10 mouse cellular contexts compared by ENCODE assay signal in the genomic region with DNA sequence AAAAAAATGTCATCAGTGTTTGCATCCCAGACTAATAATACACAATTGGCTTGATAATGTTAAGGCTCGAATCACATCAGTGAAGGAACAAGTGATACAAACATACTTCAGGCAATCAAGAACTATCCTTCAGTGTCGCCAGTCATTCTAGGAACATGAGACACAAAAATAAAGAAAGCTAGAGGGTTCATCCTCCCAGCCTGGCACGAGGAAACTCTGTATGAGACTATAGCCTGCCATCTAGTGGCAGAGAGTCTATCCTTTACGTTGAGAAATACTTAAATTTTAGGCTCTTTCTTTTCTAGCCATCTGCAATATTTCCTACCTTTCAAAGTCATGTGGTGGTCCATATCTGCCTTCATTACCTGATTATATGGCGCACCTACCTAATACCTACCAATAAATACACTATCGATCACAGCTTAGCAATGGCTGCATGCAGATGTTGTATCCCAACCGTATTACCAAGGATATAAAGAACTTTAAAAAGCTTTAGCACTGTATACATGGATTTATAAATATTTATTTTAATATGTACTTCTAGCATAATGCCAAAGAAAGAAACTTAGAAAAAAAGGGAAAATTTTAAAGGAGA.
DNase-seq lines count a peak whose midpoint lies in the region; ATAC-seq and TF ChIP-seq lines count a peak whose summit lies in the region.
"Had no signal": no experiment of that assay in that cellular context is flagged by ENCODE, and none has a peak within 500 bp of the region (broad histone marks: within the 10 kb centered on the region; RNA-seq: fewer than 3 reads in every experiment).

No protein-coding gene starts in this region.

- H3K9me3 ChIP-seq in heart, embryonic 12.5 days (replicated peaks) = no peaks in the 10 kb centered on the region
- H3K9me3 ChIP-seq in forebrain, embryonic 13.5 days (replicated peaks) = no peaks in the 10 kb centered on the region
- no peaks in the 10 kb centered on the region for H3K9me3 ChIP-seq in heart, embryonic 11.5 days (replicated peaks; ENCODE audit: control insufficient read depth, low read length)

- DNase-seq in heart, adult 2 months = no peak
- peak; percentile 8 for DNase-seq in lung, postnatal 36 days
- DNase-seq in lung, adult 18-20 months = no peak
- peak; percentile 0 for DNase-seq in retina, postnatal 7 days (ENCODE audit: low read depth, low spot score)
- no peak for DNase-seq in left cerebral cortex, postnatal 36 days (ENCODE audit: low spot score in 2 of 2)
- DNase-seq: cerebellum, adult 11 months had no signal

- H3K27me3 ChIP-seq in heart, adult 2 months (ENCODE audit: control insufficient read depth, insufficient read depth, low read length) = no peaks in the 10 kb centered on the region
- no peaks in the 10 kb centered on the region for H3K27me3 ChIP-seq in heart, embryonic 12.5 days (replicated peaks)
- H3K27me3 ChIP-seq in forebrain, embryonic 13.5 days = no peaks in the 10 kb centered on the region
- no peaks in the 10 kb centered on the region for H3K27me3 ChIP-seq in heart, embryonic 11.5 days (ENCODE audit: control insufficient read depth, insufficient read depth, low read length)
- H3K27me3 ChIP-seq: megakaryocyte, embryonic 14.5 days had no signal

- TF ChIP-seq EP300 in heart, adult 2 months (IDR thresholded peaks at IDR 0.05; ENCODE audit: insufficient read depth, low read depth, low read length) = no peak

- intact Hi-C loops in heart, adult 2 months (cut with DNase I) = no loop called here
- intact Hi-C loops in left cerebral cortex, postnatal 36 days (cut with DNase I) = no loop called here

- TF ChIP-seq CTCF in heart, adult 2 months (IDR thresholded peaks at IDR 0.05) = peak; percentile 67

- no peaks in the 10 kb centered on the region for H3K4me1 ChIP-seq in heart, adult 2 months (ENCODE audit: control insufficient read depth, insufficient read depth, low read length)
- no peaks in the 10 kb centered on the region for H3K4me1 ChIP-seq in heart, embryonic 12.5 days (replicated peaks)
- H3K4me1 ChIP-seq in forebrain, embryonic 13.5 days = no peaks in the 10 kb centered on the region
- H3K4me1 ChIP-seq in heart, embryonic 11.5 days (ENCODE audit: control insufficient read depth, insufficient read depth, low read length) = no peaks in the 10 kb centered on the region
- H3K4me1 ChIP-seq: megakaryocyte, embryonic 14.5 days had no signal

- no peaks in the 10 kb centered on the region for H3K36me3 ChIP-seq in heart, adult 2 months (ENCODE audit: control insufficient read depth, insufficient read depth, low read length)
- no peaks in the 10 kb centered on the region for H3K36me3 ChIP-seq in heart, embryonic 12.5 days
- no peaks in the 10 kb centered on the region for H3K36me3 ChIP-seq in forebrain, embryonic 13.5 days (ENCODE audit: poor library complexity, severe bottlenecking)
- H3K36me3 ChIP-seq in heart, embryonic 11.5 days (ENCODE audit: control insufficient read depth, insufficient read depth, low read length) = no peaks in the 10 kb centered on the region

- 43% methylated on average over 7 of the region's 7 CpGs for WGBS in heart, adult 2 months
- 42% methylated on average over 7 of the region's 7 CpGs for WGBS in heart, embryonic 12.5 days
- 52% methylated on average over 7 of the region's 7 CpGs for WGBS in forebrain, embryonic 13.5 days
- WGBS in heart, embryonic 11.5 days (ENCODE audit: insufficient replicate concordance) = 42% methylated on average over 7 of the region's 7 CpGs

- no peak overlapping the region for H3K4me3 ChIP-seq in heart, adult 2 months
- H3K4me3 ChIP-seq in heart, embryonic 12.5 days = no peak overlapping the region
- H3K4me3 ChIP-seq in forebrain, embryonic 13.5 days = no peak overlapping the region
- H3K4me3 ChIP-seq in heart, embryonic 11.5 days (ENCODE audit: low read depth, low read length) = no peak overlapping the region
- H3K4me3 ChIP-seq: megakaryocyte, embryonic 14.5 days had no signal

- H3K4me2 ChIP-seq in heart, embryonic 12.5 days = no peak overlapping the region
- H3K4me2 ChIP-seq in forebrain, embryonic 13.5 days = no peak overlapping the region
- no peak overlapping the region for H3K4me2 ChIP-seq in heart, embryonic 11.5 days

- no peak for ATAC-seq in heart, embryonic 12.5 days (ENCODE audit: insufficient number of reproducible peaks, low FRiP score)
- peak; percentile 75 for ATAC-seq in forebrain, embryonic 13.5 days
- ATAC-seq in heart, embryonic 11.5 days (replicated peaks; ENCODE audit: insufficient number of reproducible peaks, low FRiP score, low TSS enrichment) = no peak

- H3K9ac ChIP-seq in heart, adult 2 months (ENCODE audit: low read depth, low read length) = no peak overlapping the region
- no peak overlapping the region for H3K9ac ChIP-seq in heart, embryonic 12.5 days
- H3K9ac ChIP-seq in forebrain, embryonic 13.5 days = no peak overlapping the region
- no peak overlapping the region for H3K9ac ChIP-seq in heart, embryonic 11.5 days (ENCODE audit: low read depth, low read length)

- no peak for TF ChIP-seq POLR2A in heart, adult 2 months (IDR thresholded peaks at IDR 0.05; ENCODE audit: insufficient read depth, low read depth, low read length)

- H3K27ac ChIP-seq in heart, adult 2 months = no peak overlapping the region
- no peak overlapping the region for H3K27ac ChIP-seq in heart, embryonic 12.5 days (ENCODE audit: poor library complexity, severe bottlenecking)
- H3K27ac ChIP-seq in forebrain, embryonic 13.5 days = no peak overlapping the region
- no peak overlapping the region for H3K27ac ChIP-seq in heart, embryonic 11.5 days (ENCODE audit: low read depth, low read length)

- no peaks in the 10 kb centered on the region for H3K79me2 ChIP-seq in heart, adult 2 months (replicated peaks; ENCODE audit: control insufficient read depth, insufficient read depth, low read length)

Comparison
In these comparisons a context has a peak if more than half of its experiments do, and no peak if none do; other contexts are left out.
1. DNase-seq: peak in lung, postnatal 36 days (single experiment) and retina, postnatal 7 days (single experiment); none in heart, adult 2 months (0 of 2), lung, adult 18-20 months (0 of 2) and left cerebral cortex, postnatal 36 days (0 of 2).